Mouse (Mus musculus) heart, postnatal 0 days (tissue): Measurements from ENCODE around the gene Ppp1r3e.

Experiments used
- CTCF ChIP-seq: IDR thresholded peaks from 2 replicates; pipeline ENCODE4 v1.5.1; 2016; ENCODE audit warnings: antibody characterized with exemption, control low read depth, low read depth
- EP300 ChIP-seq: IDR thresholded peaks from 2 replicates; pipeline ENCODE4 v1.6.1; 2016; ENCODE audit warnings: antibody characterized with exemption, low read depth

- TF ChIP-seq CTCF (no peak), EP300 (no peak)
Measured at GRCm38 (mm10) chr14:54876539-54877047, 757 bp downstream of the Ppp1r3e start.
